Comparison of ENCODE assay signal across 8 mouse cellular contexts in genomic region chr2:146958951-146959821, GRCm38 (mm10). TPM values are rescaled to one million over a fixed set of nuclear protein-coding genes. Genes with fewer than 3 reads are reported as not detected.
DNase-seq lines count a peak whose midpoint lies in the region; ATAC-seq lines count a peak whose summit lies in the region.

No protein-coding gene starts in this region.

- H3K36me3 ChIP-seq in embryonic facial prominence, embryonic 14.5 days (ENCODE audit: control insufficient read depth, insufficient read depth, low read length) = no peaks in the 10 kb centered on the region
- H3K36me3 ChIP-seq in limb, embryonic 12.5 days = peaks cover 8% of the 10 kb centered on the region; the same call in 1 of the 2 replicates
- no peaks in the 10 kb centered on the region for H3K36me3 ChIP-seq in midbrain, embryonic 15.5 days (replicated peaks)

- peak overlapping the region; percentile 57 for H3K4me2 ChIP-seq in embryonic facial prominence, embryonic 14.5 days (ENCODE audit: low read depth, low read length)
- H3K4me2 ChIP-seq in limb, embryonic 12.5 days = peak overlapping the region; percentile 63
- H3K4me2 ChIP-seq in midbrain, embryonic 15.5 days = peak overlapping the region; percentile 69

- no peaks in the 10 kb centered on the region for H3K9me3 ChIP-seq in embryonic facial prominence, embryonic 14.5 days (ENCODE audit: control insufficient read depth, low read length)
- 0 out of 2 replicates have a peak, but pooled peaks cover 1% of the 10 kb centered on the region for H3K9me3 ChIP-seq in limb, embryonic 12.5 days
- no peaks in the 10 kb centered on the region for H3K9me3 ChIP-seq in midbrain, embryonic 15.5 days

- H3K27me3 ChIP-seq in embryonic facial prominence, embryonic 14.5 days (replicated peaks; ENCODE audit: control insufficient read depth, insufficient read depth, low read length) = no peaks in the 10 kb centered on the region
- H3K27me3 ChIP-seq in limb, embryonic 12.5 days = no peaks in the 10 kb centered on the region
- peaks cover 43% of the 10 kb centered on the region for H3K27me3 ChIP-seq in midbrain, embryonic 15.5 days (replicated peaks)

- WGBS in embryonic facial prominence, embryonic 14.5 days = 3% methylated on average over 21 of the region's 21 CpGs
- 2% methylated on average over 21 of the region's 21 CpGs for WGBS in limb, embryonic 12.5 days
- WGBS in midbrain, embryonic 15.5 days = under 1% methylated on average over 21 of the region's 21 CpGs

- peak overlapping the region; percentile 31 for H3K4me3 ChIP-seq in embryonic facial prominence, embryonic 14.5 days (ENCODE audit: low read depth, low read length)
- peak overlapping the region; percentile 31 for H3K4me3 ChIP-seq in limb, embryonic 12.5 days (replicated peaks)
- peak overlapping the region; percentile 38 for H3K4me3 ChIP-seq in midbrain, embryonic 15.5 days

- H3K9ac ChIP-seq in embryonic facial prominence, embryonic 14.5 days (ENCODE audit: low read depth, low read length) = peak overlapping the region; percentile 45
- no peak overlapping the region for H3K9ac ChIP-seq in limb, embryonic 12.5 days (replicated peaks)
- H3K9ac ChIP-seq in midbrain, embryonic 15.5 days = peak overlapping the region; percentile 44

- peak; percentile 77 for ATAC-seq in embryonic facial prominence, embryonic 14.5 days (ENCODE audit: low read depth)
- ATAC-seq in limb, embryonic 12.5 days (ENCODE audit: insufficient number of reproducible peaks, insufficient read depth, low FRiP score, low TSS enrichment, low read depth) = peak; percentile 63
- ATAC-seq in midbrain, embryonic 15.5 days (replicated peaks) = peak; percentile 87

- DNase-seq in 416B (ENCODE audit: low read depth) = peak; percentile 87
- peak; percentile 69 to 74 for DNase-seq in adrenal gland, postnatal 4 days (ENCODE audit: low spot score in 2 of 2)
- DNase-seq in embryonic facial prominence, embryonic 14.5 days (ENCODE audit: low spot score) = peak; percentile 80
- peak; percentile 80 for DNase-seq in heart, adult 8-10 months (ENCODE audit: low spot score)
- DNase-seq in kidney, adult 8-10 months = peak; percentile 57 to 81
- peak; percentile 43 to 78 for DNase-seq in spleen, adult 18-20 months

- H3K27ac ChIP-seq in embryonic facial prominence, embryonic 14.5 days (replicated peaks; ENCODE audit: low read depth, low read length) = no peak overlapping the region
- H3K27ac ChIP-seq in limb, embryonic 12.5 days = no peak overlapping the region
- peak overlapping the region; percentile 86 for H3K27ac ChIP-seq in midbrain, embryonic 15.5 days

- no peaks in the 10 kb centered on the region for H3K4me1 ChIP-seq in embryonic facial prominence, embryonic 14.5 days (ENCODE audit: control insufficient read depth, insufficient read depth, low read length)
- H3K4me1 ChIP-seq in limb, embryonic 12.5 days (replicated peaks) = peaks cover 6% of the 10 kb centered on the region; the same call in 1 of the 2 replicates
- H3K4me1 ChIP-seq in midbrain, embryonic 15.5 days = peaks cover 5% of the 10 kb centered on the region; the same call in 1 of the 2 replicates

RNA-seq across cellular contexts. Expression of gene Xrn2, which starts 53.6 kb away (rescaled TPM):
- total RNA-seq in adrenal gland, postnatal 4 days (2021) = 10 to 100 TPM; 82.6 to 89.8 TPM
- 70.5 and 78.9 TPM in 2 replicates for polyA plus RNA-seq in embryonic facial prominence, embryonic 14.5 days (2014; fragmentation: Nextera tagmentation; extraction: Ambion mirVana)
- 10 to 100 TPM; 20.7 to 28.7 (median 25.9) TPM for total RNA-seq in heart, adult 8-10 months (2022)
- polyA plus RNA-seq in limb, embryonic 12.5 days (2016; fragmentation: Nextera tagmentation; extraction: Ambion mirVana) = 93.4 and 95.3 TPM in 2 replicates
- 67.4 and 73.3 TPM in 2 replicates for polyA plus RNA-seq in midbrain, embryonic 15.5 days (2015; fragmentation: Nextera tagmentation; extraction: Ambion mirVana)
